Mouse (Mus musculus): Measurements from ENCODE around the gene Ano4.

GRCm38 (mm10) chr10:89289290-89289689 is 55.3 kb downstream of the Ano4 start:
- TF ChIP-seq BHLHE40 (IDR thresholded peaks at IDR 0.05; ENCODE audit: low read depth, low read length) (no peak), CHD2 (IDR thresholded peaks at IDR 0.05; ENCODE audit: low read length) (no peak), E2F4 (IDR thresholded peaks at IDR 0.05; ENCODE audit: insufficient replicate concordance, low read depth, low read length) (no peak), GABPA (IDR thresholded peaks at IDR 0.05; ENCODE audit: insufficient replicate concordance, low read depth, low read length) (no peak), CTCF (conservative IDR thresholded peaks at IDR 0.05 in 1 of 2, IDR thresholded peaks at IDR 0.05 in 1 of 2; ENCODE audit: low read depth in 2 of 2, low read length in 2 of 2) (no peak), MAX (IDR thresholded peaks at IDR 0.05; ENCODE audit: low read length) (no peak)

Measured in CH12.LX (cell line).